Mouse (Mus musculus) cortical plate, adult 2 months (tissue): ENCODE data around the gene Fgfr2.

ENCODE experiments used
- CTCF ChIP-seq: fragments of 200-500 bp; IDR thresholded peaks from 2 replicates; pipeline ENCODE4 v1.5.1; 2011; ENCODE audit warnings: mild to moderate bottlenecking, control low read depth, low read length; ENCODE audit not compliant: insufficient read depth; ENCODE audit errors: extremely low read depth
- POLR2A ChIP-seq: fragments of 200-500 bp; IDR thresholded peaks from 2 replicates; pipeline ENCODE4 v1.6.1; 2011; ENCODE audit warnings: mild to moderate bottlenecking, low read length, control low read depth; ENCODE audit not compliant: insufficient read depth; ENCODE audit errors: extremely low read depth

DNA sequence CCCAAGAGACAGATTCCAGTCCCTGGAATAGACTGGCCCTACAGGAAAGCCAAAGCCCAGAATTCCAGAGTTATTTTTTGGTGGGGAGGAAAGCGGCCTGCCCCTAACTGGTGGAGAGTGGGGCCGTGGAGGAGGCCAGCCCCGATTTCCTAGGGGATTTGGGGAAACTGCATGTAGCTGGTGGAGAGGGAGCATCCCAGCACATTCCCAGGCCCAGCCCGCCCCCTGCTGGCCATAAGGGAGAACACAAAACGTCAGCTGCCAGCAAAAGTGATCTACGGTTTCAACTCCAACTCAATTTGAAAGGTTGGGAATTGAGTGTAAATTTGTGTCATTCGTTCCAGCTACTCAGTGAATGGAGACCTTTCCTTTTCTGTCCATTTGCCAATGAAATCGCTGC lies 909.7 kb downstream of the Fgfr2 start:
- TF ChIP-seq CTCF: peak; percentile 89
- TF ChIP-seq POLR2A: no peak
